Mouse (Mus musculus) adrenal gland, postnatal 25 days (tissue): Measurements from ENCODE around the gene Srd5a3. TPM values are rescaled to one million over a fixed set of nuclear protein-coding genes. Genes with fewer than 3 reads are reported as not detected.

Source experiments
- DNase-seq: peaks from one replicate; pipeline ENCODE4 v3.0.0; 2021; ENCODE audit warnings: mixed read lengths
- total RNA-seq: library from RNA; stranded (reverse); gene quantifications from 2 replicates; pipeline ENCODE4 v1.2.3, GENCODE M21; 2021

The Srd5a3 gene
- total RNA-seq, 1 experiment from 2014 or later: 40.2 TPM

DNA sequence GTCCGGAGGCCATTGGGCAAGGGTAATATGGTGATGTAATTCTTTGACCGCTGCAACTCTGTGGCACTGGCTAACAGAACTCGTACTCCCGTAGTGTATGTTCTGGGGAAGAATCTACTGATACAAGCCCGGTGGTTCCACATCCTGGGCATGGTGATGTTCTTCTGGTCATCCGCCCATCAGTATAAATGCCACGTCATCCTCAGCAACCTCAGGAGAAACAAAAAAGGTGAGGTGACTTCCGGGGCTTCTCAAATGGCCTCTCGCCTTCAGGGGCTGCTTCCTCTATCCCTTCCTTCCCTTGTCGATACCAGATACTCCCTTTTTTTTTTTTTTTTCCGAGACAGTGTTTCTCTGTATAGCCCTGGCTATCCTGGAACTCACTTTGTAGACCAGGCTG lies 13.4 kb downstream of the Srd5a3 start:
- no peak for DNase-seq

DNA sequence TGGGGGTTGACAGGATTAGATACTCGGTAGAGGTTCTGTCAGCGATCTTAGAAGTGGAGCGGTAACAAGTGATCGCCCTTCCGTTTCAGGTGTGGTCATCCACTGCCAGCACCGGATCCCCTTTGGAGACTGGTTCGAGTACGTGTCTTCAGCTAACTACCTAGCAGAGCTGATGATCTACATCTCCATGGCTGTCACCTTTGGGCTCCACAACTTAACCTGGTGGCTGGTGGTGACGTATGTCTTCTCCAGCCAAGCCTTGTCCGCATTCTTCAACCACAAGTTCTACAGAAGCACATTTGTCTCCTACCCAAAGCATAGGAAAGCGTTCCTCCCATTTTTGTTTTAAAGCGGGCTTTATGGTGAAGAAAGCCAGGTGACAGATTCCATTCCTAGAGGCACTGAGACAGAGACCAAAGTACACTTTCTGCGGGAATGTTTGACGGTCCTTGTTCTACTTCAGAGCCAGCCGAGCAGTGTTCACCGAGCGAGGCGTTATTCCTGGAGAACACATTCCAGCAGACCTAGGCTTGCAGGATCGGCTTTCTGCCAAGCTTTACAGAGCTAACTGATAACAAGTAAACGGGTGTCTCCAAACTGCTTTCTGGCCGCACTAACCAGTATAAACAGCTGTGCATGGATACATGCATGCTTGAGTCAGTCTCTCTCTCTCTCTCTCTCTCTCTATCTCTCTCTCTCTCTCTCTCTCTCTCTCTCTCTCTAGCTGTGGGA lies 14.5 kb downstream of the Srd5a3 start:
- no peak for DNase-seq

DNA sequence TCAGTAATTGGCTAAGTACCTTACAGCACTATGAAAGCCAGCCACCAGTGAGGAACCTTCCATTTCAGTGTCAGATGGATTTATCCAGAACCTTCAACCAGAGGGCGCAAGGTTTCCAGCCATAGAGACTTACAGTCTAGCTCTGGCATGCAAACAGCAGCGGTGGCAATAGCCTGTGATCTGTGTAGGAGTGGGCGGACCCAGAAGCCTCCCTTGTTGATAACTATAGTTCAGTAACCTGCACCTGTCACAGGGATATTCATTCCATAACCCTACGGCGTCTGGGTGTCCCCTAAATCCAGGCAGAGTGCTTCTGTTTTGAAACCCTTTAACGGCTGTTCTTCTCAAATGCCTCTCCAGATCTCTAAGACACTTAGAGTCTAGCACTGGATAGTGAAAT lies 19.5 kb downstream of the Srd5a3 start:
- no peak for DNase-seq

DNA sequence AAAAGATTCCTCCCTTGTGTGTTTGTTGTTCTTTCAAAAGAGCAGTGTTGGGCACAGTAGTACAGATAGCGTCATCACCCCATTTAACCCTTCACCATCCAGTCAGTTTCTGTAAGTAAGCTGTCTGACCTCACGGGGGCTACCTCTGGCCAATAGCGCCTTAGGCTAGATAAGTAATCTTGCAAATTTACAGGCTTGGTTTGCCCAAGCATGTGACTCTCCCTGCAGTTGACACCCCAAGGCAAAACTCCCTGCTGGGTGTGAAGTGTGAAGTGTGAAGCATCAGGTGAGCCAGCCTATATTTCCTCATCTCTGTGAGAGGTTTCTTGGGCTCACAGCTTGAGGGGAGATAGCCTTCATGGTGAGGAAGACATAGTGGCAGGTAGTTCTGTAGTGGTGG lies 20.0 kb downstream of the Srd5a3 start:
- DNase-seq: no peak

DNA sequence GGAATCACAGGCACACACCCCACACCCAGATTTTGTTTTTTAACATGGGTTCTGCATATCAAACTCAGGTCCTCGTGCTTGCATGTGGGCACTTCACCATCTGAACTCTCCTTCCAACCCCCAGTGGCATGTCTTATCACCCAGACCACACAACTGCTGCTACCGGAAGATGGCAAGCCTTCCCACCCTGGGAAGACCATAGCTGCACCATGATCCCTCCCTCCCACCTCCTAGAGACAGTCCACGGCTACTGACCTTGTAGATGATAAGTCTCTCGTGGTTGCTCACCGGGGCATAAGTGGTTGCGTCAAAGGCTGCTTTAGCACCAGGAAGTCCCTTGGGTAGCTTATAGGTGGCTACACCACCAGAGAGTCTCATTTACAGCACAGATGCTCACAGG lies 21.4 kb downstream of the Srd5a3 start:
- DNase-seq: no peak

DNA sequence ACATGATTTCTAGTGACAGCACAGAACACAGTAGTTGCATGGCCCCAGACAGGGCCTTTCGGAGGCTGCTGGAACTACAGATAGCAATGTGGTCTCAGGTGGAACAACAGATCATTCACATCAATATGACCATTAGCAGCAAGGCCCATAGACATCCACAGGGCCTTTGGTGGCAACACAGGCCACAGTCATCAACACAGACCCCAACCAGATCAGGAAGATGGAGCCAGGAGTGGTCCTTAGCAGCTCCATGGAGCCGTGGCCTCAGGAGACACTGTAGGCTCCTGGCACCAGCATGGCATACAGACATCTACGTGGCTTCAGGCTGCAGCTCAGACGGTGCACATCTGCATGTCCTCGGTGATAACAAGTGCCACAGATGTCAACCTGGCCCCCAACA lies 22.9 kb downstream of the Srd5a3 start:
- no peak for DNase-seq

DNA sequence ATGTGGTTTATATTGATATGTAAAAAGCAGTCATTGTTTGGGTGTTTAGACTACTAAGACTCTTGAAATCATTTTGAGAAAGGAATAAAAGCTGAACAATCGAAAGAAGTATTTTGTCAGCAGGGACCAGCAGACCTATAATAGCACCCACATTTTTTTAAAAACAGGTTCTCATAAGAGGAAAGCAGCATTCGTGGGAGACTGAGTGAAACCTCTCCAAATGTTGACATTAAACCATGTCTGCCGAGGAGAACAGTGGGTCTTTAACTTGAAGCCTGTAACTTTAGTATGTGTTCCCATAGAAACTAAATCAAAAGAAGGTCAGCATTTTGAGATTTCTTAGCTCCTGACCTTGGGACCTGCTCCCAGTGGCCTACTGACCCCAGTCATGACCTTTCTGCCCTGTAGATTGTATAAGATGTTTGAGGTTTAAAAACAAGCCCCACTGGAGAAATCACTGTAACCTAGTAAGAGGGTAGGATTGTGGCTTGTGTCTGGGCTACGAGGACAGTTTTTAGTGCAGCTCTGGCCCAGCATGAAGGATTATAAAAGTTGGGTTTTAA lies 23.8 kb downstream of the Srd5a3 start:
- no peak for DNase-seq

DNA sequence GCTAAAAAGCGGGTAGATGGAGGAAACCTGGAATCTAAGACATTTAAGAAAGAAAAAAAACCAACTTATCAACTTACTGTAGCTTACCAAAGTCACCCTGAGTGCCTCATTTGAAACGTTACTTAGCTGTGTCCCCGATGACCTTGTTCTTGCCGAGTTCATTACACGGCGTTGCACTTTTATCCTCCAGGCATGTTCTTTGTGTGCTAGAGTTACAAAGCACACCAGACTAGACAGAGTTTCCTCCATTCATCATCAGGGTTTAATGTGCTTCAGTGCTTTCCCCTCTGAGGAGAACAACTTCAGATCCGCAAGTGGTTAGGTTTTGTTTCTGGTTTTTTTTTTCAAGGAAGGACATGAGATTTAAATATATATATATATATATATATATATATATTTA lies 24.8 kb downstream of the Srd5a3 start:
- DNase-seq: no peak

DNA sequence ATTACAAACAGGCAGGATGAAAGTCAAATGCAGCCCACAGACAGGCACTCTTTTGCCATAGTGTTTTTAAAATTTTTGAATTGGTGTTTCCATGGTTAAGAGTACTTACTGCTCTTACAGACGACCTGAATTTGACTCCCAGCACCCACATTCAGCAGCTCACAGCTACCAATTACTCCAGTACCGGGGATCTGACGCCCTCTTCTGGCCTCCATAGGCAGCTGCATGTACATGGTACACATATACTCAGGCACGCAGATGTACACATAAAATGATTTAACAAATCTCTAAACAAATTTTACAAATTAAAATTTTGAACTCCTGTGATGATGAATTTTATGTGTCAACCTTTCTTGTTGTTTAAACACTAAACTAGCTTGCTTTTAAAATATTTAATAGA lies 30.5 kb downstream of the Srd5a3 start:
- DNase-seq: no peak

DNA sequence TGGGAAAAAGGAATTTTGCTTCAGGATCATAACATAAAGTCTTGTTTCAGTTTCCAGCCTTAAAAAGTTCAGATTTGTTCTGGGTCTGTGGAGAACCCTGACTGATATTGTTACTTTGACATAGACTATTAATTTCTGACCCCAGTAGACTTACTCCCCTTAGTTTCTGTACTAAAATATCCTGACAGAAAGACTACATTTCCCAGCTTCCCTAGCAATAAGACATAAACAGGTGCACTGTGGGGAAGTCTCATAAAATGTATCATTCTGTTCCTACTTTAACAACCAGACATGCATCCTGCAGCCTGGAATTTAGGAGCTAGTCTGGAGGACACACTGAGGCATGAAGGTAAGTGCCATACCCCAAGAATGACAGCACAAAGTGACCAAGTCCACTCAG lies 31.0 kb downstream of the Srd5a3 start:
- DNase-seq: no peak

DNA sequence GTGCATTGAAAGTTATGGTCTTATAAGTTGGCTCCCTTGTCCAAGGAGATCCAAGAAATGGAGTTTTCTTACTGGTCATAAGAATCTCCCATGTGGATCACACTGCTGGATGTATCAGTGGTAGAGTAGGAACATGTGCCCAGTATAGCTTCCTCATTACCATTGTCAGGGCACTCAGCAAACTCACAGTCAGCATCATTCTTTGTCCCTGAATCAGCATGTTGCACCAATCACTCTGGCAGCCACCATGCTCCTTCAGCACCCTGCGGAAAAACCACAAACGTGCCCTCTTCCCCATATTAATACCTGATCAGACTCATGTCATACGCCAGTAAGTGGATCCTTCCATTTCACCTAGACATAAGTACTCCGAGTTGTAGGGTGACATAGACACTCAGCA lies 35.0 kb downstream of the Srd5a3 start:
- no peak for DNase-seq

DNA sequence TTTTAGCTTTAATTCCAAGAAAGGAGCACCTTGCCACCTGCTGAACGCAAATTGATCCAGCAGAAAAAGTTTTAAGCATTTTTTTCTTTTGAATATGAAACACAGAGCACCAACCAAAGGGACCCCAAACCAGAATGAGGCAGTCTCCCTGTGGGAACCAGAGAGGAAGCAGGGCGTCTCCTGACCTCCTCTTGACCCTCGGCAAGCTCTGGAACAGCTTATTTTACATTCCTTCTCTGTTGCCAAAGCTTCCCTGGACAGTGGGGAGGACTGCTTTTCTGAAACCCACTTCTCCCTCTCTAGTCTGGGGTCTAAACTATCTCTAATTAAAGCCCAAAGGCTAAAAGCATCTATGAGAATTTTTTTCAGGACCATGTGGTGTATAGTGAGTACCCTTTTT lies 36.3 kb downstream of the Srd5a3 start:
- DNase-seq: no peak

DNA sequence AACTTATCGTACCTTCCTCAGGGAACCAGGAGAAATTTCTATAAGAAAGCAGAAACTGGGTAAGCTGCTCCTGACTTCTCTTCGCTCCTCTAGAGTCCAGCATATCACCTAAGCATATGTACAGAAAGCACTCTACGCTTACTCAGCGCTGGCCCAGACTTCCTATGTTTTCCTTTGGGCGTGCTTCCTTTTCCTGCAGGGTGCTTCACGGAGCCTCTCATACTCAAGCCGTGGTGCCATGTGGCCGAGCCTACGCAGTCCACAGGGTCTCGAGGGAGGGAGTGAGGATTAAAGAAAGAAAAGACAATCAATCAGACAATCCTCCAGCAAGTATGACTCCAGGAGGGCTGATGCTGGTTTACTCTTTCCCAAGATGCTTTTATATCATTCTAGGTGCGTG lies 36.8 kb downstream of the Srd5a3 start:
- no peak for DNase-seq

DNA sequence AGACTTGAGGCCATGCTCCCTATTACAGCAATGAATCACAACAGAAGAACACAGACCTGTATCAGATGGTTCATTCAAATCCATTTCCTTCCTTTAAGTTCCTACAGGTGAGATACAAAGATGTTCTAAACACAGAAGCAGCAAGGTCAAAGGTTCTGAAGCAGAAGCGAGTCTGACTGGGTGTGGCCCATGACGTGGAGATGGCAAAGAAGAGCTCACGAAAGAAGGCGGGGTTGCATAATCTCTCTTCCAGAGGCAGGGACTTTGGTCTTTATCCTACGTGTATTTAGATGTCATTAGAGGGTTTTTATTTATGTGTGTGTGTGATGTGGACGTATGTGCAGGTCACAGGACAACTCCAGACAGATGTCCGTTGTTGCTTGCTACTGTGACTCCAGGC lies 37.6 kb downstream of the Srd5a3 start:
- DNase-seq: no peak

DNA sequence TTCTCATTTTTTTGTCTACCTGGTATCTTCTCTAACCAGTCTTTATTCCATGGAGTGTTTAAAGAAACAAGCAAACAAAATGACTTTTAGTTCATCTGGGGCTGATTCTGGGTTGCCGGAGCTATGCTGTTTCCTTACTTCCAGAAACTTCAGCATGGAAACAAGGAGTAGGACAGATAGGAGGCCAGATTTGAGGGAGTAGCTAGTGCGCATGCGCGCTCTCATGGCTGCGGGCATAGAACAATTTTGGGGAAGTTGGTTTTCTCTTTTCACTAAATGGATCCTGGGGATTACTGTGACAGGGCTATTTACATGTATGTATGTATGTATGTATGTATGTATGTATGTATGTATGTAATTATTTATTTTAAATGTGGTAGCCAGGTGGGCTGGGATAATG lies 39.1 kb downstream of the Srd5a3 start:
- no peak for DNase-seq

DNA sequence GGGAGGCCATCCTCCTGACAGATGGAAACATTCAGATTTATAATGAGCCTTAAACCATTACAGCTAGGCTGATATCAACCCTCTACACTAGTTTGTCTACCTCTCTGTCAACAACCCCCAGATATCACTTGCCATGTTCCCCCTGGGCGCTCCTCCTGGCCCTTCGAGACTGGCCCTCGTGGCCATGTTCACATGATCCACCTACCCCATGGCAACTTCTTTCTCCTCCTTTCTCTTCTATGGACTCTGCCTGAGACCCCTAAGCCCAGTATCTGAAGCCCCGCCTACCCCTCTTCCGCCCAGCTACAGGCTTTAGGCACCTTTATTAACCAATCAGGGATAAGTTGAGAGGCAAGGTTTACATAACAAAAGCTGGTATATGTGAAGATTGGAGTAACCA lies 39.7 kb downstream of the Srd5a3 start:
- DNase-seq: no peak

DNA sequence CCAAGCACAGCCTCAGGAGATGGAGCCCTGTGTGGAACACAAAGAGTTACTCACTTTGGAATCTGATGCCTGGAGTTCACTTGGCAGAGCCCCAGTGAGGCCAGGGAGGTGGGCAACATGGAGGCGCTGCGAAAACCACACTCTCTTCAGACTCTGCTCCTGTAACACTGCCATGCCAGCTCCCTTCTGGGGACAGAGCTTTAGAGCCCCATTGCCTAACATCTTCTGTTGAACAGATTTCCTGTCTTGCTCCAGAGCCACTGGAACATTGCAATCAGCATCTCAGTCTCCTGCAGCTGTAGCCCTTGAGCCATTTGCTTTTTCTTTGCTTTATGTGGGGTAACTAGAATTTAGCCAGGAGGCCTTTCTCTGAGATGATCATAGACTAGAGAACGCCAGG lies 42.3 kb downstream of the Srd5a3 start:
- DNase-seq: no peak

DNA sequence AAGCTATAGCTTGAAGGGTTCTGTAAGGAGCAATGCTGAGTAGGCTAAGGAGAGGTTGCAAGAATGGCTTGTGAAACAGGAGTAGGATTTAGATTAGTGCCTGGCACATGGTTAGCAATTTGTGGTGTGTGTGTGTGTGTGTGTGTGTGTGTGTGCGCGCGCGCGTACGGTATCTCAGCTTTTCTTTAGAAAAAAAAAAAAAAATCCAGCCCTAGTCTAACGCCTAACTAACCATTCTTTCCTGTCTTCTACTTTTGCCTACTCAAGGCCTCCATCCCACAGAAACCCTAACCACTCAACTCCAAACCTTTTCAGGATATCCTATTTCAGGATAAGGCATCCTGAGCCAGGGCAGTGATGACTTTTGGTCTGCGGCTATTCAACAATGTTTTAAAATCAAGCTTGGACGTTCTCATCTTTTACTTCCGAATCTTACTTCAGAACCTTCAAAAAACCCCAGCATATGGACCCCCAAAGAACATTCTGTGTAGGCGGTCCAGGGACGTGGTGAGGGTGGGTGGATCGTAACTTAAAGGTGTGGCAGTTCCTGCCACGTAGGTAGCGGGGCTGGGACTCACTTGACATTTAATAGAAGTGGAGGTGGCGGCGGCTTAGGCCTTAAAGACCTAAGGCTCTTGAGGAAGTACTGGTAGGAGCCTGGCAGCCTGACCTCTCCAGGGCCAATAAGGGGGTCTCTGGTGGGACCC lies 43.1 kb downstream of the Srd5a3 start:
- DNase-seq: no peak

DNA sequence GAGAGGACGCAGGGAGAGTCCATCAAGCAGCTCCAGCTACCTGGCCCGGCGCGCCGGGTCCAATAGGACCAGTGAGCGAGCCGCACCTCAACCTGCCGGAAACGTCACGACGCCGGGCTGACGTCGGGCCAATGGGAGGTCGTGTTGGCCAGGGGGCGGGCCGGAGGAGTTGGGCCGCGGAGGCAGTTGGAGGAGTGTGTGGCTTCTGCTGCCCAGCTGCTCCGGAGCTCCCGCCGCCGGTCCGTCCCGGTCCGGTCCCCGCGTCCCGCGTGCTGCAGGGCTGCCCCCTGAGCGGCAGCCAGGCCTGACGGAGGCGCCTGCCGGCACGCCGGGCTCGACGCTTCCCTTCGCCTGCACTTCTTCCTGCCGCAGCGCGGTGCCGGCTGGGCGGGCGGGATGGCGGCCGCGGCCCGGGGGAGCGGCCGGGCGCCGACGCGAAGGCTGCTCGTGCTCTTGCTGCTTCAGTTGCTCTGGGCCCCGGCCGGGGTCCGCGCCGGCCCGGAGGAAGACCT lies 43.7 kb downstream of the Srd5a3 start, which contains the start of gene Tmem165:
Tmem165 (plus strand) TSS at position 131 of the 512 bp plus-strand sequence.
- DNase-seq: peak; percentile 97

DNA sequence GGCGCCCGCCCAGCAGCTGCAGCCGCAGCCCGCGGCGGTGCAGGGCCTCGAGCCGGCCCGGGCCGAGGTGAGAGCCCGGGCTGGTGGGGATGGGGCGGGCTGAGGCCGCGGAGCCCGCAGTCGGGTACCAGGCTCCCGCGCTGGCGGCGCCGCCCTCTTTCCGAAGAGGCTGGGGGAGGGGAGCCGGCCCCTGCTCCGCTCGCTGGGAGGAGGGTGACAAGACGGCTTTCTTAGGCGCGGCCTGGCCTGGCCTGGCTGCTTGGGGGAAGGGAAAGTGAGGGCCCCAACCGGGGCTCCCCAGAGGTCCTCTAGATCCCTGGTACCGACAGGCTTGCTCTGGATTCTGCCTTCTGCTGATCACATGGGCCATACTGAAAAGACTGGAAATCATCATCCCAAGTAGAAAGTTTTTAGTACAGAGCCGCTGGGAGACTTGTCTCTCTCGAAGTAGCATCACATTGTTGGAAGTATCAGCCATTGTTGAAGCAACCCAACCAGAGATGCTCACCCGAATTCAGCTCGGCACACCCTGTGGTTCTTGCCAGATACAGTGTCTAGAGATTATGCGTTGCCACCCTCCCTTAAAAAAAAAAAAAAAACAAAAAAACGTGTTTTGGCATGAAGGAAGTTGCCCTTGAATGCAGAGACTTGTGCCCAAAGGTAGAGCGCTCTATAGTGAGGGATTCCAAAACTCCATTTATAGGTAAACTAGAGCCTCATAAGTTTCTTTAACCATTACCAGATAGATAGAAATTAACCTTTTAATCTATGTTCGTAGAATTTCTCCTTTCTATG lies 44.4 kb downstream of the Srd5a3 start:
- DNase-seq: peak; percentile 80

DNA sequence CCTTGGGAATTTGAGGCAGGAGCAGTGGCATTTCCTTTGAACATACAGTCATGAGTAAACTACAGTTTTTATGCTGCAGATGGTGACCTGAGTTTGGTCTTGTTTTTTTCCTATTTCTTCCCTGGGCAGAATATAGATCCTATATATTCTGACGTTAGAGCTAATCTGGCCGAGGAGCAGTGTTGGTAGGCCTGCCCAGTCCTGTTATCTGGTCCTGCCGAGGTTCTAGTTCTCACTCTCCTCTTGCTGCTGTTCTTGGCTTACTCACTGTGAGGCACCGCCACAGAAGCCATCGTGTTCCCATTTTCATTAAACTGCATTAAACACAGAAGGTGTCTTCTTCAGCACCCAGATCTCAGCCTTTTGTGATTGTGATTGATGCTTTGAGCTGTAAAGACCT lies 47.8 kb downstream of the Srd5a3 start:
- DNase-seq: no peak

DNA sequence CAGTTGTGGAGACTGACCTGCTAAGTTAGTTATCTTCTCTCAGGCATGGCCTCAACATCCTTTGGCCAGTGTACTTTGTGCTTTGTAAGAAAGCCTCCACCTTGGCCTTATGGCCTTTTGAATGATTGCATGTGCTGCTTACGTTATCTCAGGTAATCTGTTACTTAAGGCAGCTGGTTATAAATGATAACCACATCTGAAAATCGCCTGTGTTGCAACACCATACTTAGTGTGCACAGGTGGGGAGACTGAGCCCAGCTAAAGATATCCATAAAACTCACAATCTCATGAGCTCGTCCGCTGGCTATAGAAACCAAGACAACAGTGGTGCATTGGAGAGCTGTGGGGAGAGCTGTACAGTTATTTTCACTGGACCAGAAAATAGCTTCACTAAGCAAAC lies 50.5 kb downstream of the Srd5a3 start:
- no peak for DNase-seq

DNA sequence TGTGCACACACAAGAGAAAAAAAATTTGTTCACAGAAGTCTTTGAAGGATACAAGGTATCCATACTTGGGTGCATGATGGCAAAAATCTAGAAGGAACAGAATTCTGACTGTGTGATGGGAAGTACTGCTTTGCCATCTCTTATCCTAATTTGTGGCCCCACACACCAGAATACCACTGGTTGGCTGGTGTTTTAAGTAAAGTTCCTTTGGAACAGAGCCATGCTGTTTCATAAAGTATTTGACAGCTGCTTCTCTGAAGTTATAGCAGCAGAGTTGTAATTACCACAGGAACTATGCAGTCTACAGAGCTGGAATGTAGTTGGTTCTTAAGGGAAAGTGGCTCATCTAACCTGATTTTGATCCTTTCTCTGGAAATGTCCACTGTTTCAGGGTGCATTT lies 53.0 kb downstream of the Srd5a3 start:
- DNase-seq: no peak
